Mouse (Mus musculus): ENCODE data around the gene Ndufa5. TPM values are rescaled to one million over a fixed set of nuclear protein-coding genes. Genes with fewer than 3 reads are reported as not detected.

Gene Ndufa5
- polyA plus RNA-seq, 1 experiment from 2014 or later = 369 TPM

GRCm38 (mm10) chr6:24555488-24555887 is 27.7 kb upstream of the Ndufa5 start:
- Histone ChIP-seq H3K36me3 (ENCODE audit: control insufficient read depth, insufficient read depth, low read length) (no peaks in the 10 kb centered on the region), H3K4me1 (replicated peaks; ENCODE audit: control insufficient read depth, insufficient read depth, low read length) (0 out of 2 replicates have a peak, but pooled peaks cover 4% of the 10 kb centered on the region), H3K27me3 (replicated peaks; ENCODE audit: control insufficient read depth, insufficient read depth, low read length) (no peaks in the 10 kb centered on the region), H3K4me2 (ENCODE audit: low read length) (no peak overlapping the region), H3K27ac (ENCODE audit: low read depth) (no peak overlapping the region), H3K9me3 (ENCODE audit: control insufficient read depth, low read length) (no peaks in the 10 kb centered on the region), H3K4me3 (ENCODE audit: low read depth, low read length) (no peak overlapping the region), H3K9ac (ENCODE audit: low read length) (no peak overlapping the region)
- ATAC-seq (replicated peaks; ENCODE audit: low FRiP score, low TSS enrichment, low read depth) (no peak), DNase-seq (ENCODE audit: low spot score) (no peak)
- WGBS = 79% methylated on average over 2 of the region's 2 CpGs

- no peak overlapping the region for H3K27ac ChIP-seq (ENCODE audit: low read depth)
- no peak for DNase-seq (ENCODE audit: low spot score)
- 0 out of 2 replicates have a peak, but pooled peaks cover 4% of the 10 kb centered on the region for H3K4me1 ChIP-seq (replicated peaks; ENCODE audit: control insufficient read depth, insufficient read depth, low read length)
- ATAC-seq (replicated peaks; ENCODE audit: low FRiP score, low TSS enrichment, low read depth) = no peak
- 53% methylated on average over 11 of the region's 11 CpGs for WGBS
- H3K36me3 ChIP-seq (ENCODE audit: control insufficient read depth, insufficient read depth, low read length) = no peaks in the 10 kb centered on the region
- H3K4me3 ChIP-seq (ENCODE audit: low read depth, low read length) = no peak overlapping the region
- H3K27me3 ChIP-seq (replicated peaks; ENCODE audit: control insufficient read depth, insufficient read depth, low read length) = no peaks in the 10 kb centered on the region
- H3K4me2 ChIP-seq (ENCODE audit: low read length) = no peak overlapping the region
- no peak overlapping the region for H3K9ac ChIP-seq (ENCODE audit: low read length)
- H3K9me3 ChIP-seq (ENCODE audit: control insufficient read depth, low read length) = no peaks in the 10 kb centered on the region
These were observed 26.7 kb upstream of the Ndufa5 start for GRCm38 (mm10) chr6:24554427-24555086.

- H3K9ac ChIP-seq (ENCODE audit: low read length) = no peak overlapping the region
- H3K36me3 ChIP-seq (ENCODE audit: control insufficient read depth, insufficient read depth, low read length) = no peaks in the 10 kb centered on the region
- 0 out of 2 replicates have a peak, but pooled peaks cover 4% of the 10 kb centered on the region for H3K4me1 ChIP-seq (replicated peaks; ENCODE audit: control insufficient read depth, insufficient read depth, low read length)
- ATAC-seq (replicated peaks; ENCODE audit: low FRiP score, low TSS enrichment, low read depth) = no peak
- WGBS = 41% methylated on average over 7 of the region's 7 CpGs
- H3K4me2 ChIP-seq (ENCODE audit: low read length) = no peak overlapping the region
- H3K4me3 ChIP-seq (ENCODE audit: low read depth, low read length) = no peak overlapping the region
- DNase-seq (ENCODE audit: low spot score) = no peak
- no peaks in the 10 kb centered on the region for H3K27me3 ChIP-seq (replicated peaks; ENCODE audit: control insufficient read depth, insufficient read depth, low read length)
- H3K27ac ChIP-seq (ENCODE audit: low read depth) = no peak overlapping the region
- no peaks in the 10 kb centered on the region for H3K9me3 ChIP-seq (ENCODE audit: control insufficient read depth, low read length)
These were observed 24.2 kb upstream of the Ndufa5 start for GRCm38 (mm10) chr6:24552046-24552445.

GRCm38 (mm10) chr6:24549801-24550200 is 22.0 kb upstream of the Ndufa5 start:
- 80% methylated on average over 2 of the region's 2 CpGs for WGBS
- H3K27me3 ChIP-seq (replicated peaks; ENCODE audit: control insufficient read depth, insufficient read depth, low read length) = no peaks in the 10 kb centered on the region
- H3K4me2 ChIP-seq (ENCODE audit: low read length) = no peak overlapping the region
- no peak overlapping the region for H3K4me3 ChIP-seq (ENCODE audit: low read depth, low read length)
- H3K36me3 ChIP-seq (ENCODE audit: control insufficient read depth, insufficient read depth, low read length) = no peaks in the 10 kb centered on the region
- H3K4me1 ChIP-seq (replicated peaks; ENCODE audit: control insufficient read depth, insufficient read depth, low read length) = 0 out of 2 replicates have a peak, but pooled peaks cover 4% of the 10 kb centered on the region
- no peak overlapping the region for H3K9ac ChIP-seq (ENCODE audit: low read length)
- DNase-seq (ENCODE audit: low spot score) (no peak), ATAC-seq (replicated peaks; ENCODE audit: low FRiP score, low TSS enrichment, low read depth) (no peak)
- no peaks in the 10 kb centered on the region for H3K9me3 ChIP-seq (ENCODE audit: control insufficient read depth, low read length)
- H3K27ac ChIP-seq (ENCODE audit: low read depth) = no peak overlapping the region

DNA sequence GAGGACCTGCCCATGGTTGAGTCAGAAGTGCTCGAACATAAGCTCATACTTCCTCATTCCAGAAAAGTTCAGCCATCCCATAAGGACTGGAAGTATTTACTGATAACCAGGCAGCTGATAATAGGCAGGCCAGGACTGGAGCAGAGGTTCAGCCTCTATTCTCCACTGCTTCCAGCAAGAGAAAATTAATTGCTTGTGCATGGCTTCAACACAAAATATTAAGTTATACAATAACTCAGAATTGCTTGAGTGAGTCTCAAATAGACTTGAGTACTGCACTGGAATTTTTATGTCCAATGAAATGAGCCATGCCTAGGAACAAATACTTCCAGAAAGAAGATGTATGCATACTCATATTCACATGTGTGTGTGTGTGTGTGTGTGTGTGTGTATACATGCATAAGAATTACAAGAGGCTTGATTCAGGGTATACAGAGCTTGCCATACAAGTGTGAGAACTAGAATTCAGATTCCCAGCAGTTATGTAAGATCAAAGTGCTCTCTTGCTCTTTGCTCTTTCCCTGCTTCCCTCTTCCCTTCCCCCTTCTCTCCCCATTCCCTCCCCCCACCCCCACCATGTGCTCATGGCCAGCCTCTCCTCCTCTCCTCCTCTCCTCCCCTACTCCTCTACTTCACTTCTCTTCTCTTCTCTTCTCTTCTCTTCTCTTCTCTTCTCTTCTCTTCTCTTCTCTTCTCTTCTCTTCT is 19.1 kb upstream of the Ndufa5 start:
- H3K36me3 ChIP-seq (ENCODE audit: control insufficient read depth, insufficient read depth, low read length) = no peaks in the 10 kb centered on the region
- ATAC-seq (replicated peaks; ENCODE audit: low FRiP score, low TSS enrichment, low read depth) (no peak), DNase-seq (ENCODE audit: low spot score) (no peak)
- H3K9me3 ChIP-seq (ENCODE audit: control insufficient read depth, low read length) = no peaks in the 10 kb centered on the region
- H3K4me2 ChIP-seq (ENCODE audit: low read length) = no peak overlapping the region
- no peaks in the 10 kb centered on the region for H3K27me3 ChIP-seq (replicated peaks; ENCODE audit: control insufficient read depth, insufficient read depth, low read length)
- H3K9ac ChIP-seq (ENCODE audit: low read length) = no peak overlapping the region
- no peak overlapping the region for H3K27ac ChIP-seq (ENCODE audit: low read depth)
- H3K4me1 ChIP-seq (replicated peaks; ENCODE audit: control insufficient read depth, insufficient read depth, low read length) = no peaks in the 10 kb centered on the region
- H3K4me3 ChIP-seq (ENCODE audit: low read depth, low read length) = no peak overlapping the region
- 44% methylated on average over 1 of the region's 1 CpGs for WGBS

GRCm38 (mm10) chr6:24543119-24543591 is 15.3 kb upstream of the Ndufa5 start:
- no peaks in the 10 kb centered on the region for H3K36me3 ChIP-seq (ENCODE audit: control insufficient read depth, insufficient read depth, low read length)
- no peak for ATAC-seq (replicated peaks; ENCODE audit: low FRiP score, low TSS enrichment, low read depth)
- H3K4me2 ChIP-seq (ENCODE audit: low read length) = no peak overlapping the region
- H3K27ac ChIP-seq (ENCODE audit: low read depth) = no peak overlapping the region
- no peaks in the 10 kb centered on the region for H3K27me3 ChIP-seq (replicated peaks; ENCODE audit: control insufficient read depth, insufficient read depth, low read length)
- WGBS = 76% methylated on average over 6 of the region's 6 CpGs
- DNase-seq (ENCODE audit: low spot score) = no peak
- H3K4me3 ChIP-seq (ENCODE audit: low read depth, low read length) = no peak overlapping the region
- H3K9me3 ChIP-seq (ENCODE audit: control insufficient read depth, low read length) = no peaks in the 10 kb centered on the region
- no peak overlapping the region for H3K9ac ChIP-seq (ENCODE audit: low read length)
- no peaks in the 10 kb centered on the region for H3K4me1 ChIP-seq (replicated peaks; ENCODE audit: control insufficient read depth, insufficient read depth, low read length)

- Histone ChIP-seq H3K36me3 (ENCODE audit: control insufficient read depth, insufficient read depth, low read length) (no peaks in the 10 kb centered on the region), H3K27me3 (replicated peaks; ENCODE audit: control insufficient read depth, insufficient read depth, low read length) (no peaks in the 10 kb centered on the region), H3K4me2 (ENCODE audit: low read length) (no peak overlapping the region), H3K4me3 (ENCODE audit: low read depth, low read length) (no peak overlapping the region), H3K4me1 (replicated peaks; ENCODE audit: control insufficient read depth, insufficient read depth, low read length) (no peaks in the 10 kb centered on the region), H3K9ac (ENCODE audit: low read length) (no peak overlapping the region), H3K9me3 (ENCODE audit: control insufficient read depth, low read length) (no peaks in the 10 kb centered on the region), H3K27ac (ENCODE audit: low read depth) (no peak overlapping the region)
- DNase-seq (ENCODE audit: low spot score) (no peak), ATAC-seq (replicated peaks; ENCODE audit: low FRiP score, low TSS enrichment, low read depth) (no peak)
These were observed 14.6 kb upstream of the Ndufa5 start for GRCm38 (mm10) chr6:24542393-24542792.

GRCm38 (mm10) chr6:24540106-24540505 is 12.3 kb upstream of the Ndufa5 start:
- no peak overlapping the region for H3K9ac ChIP-seq (ENCODE audit: low read length)
- no peak for DNase-seq (ENCODE audit: low spot score)
- H3K27ac ChIP-seq (ENCODE audit: low read depth) = no peak overlapping the region
- no peak for ATAC-seq (replicated peaks; ENCODE audit: low FRiP score, low TSS enrichment, low read depth)
- H3K36me3 ChIP-seq (ENCODE audit: control insufficient read depth, insufficient read depth, low read length) = no peaks in the 10 kb centered on the region
- no peaks in the 10 kb centered on the region for H3K4me1 ChIP-seq (replicated peaks; ENCODE audit: control insufficient read depth, insufficient read depth, low read length)
- WGBS = 73% methylated on average over 4 of the region's 4 CpGs
- no peaks in the 10 kb centered on the region for H3K27me3 ChIP-seq (replicated peaks; ENCODE audit: control insufficient read depth, insufficient read depth, low read length)
- H3K9me3 ChIP-seq (ENCODE audit: control insufficient read depth, low read length) = no peaks in the 10 kb centered on the region
- H3K4me2 ChIP-seq (ENCODE audit: low read length) = no peak overlapping the region
- H3K4me3 ChIP-seq (ENCODE audit: low read depth, low read length) = no peak overlapping the region

DNA sequence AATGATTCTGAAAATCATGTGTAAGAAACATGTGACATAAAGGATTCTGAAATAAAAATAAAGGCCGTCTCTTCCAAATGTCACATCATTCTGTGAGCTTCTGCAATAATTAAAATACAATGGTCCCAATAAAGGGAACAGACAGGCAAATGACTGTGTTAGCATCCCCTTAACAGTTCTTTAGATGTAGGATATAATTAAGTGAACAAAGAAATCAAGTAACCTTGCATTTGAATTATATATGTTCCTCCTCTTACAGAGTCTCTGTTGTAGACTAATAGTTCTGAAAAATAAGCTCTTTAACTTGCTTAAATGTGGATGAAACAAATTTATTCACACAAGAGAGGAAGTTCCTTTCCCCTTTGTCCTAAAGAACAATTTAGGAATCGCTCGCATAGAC is 10.6 kb upstream of the Ndufa5 start:
- H3K9ac ChIP-seq (ENCODE audit: low read length) = no peak overlapping the region
- WGBS = 86% methylated on average over 3 of the region's 3 CpGs
- no peak overlapping the region for H3K4me2 ChIP-seq (ENCODE audit: low read length)
- H3K4me1 ChIP-seq (replicated peaks; ENCODE audit: control insufficient read depth, insufficient read depth, low read length) = no peaks in the 10 kb centered on the region
- H3K9me3 ChIP-seq (ENCODE audit: control insufficient read depth, low read length) = no peaks in the 10 kb centered on the region
- H3K4me3 ChIP-seq (ENCODE audit: low read depth, low read length) = no peak overlapping the region
- ATAC-seq (replicated peaks; ENCODE audit: low FRiP score, low TSS enrichment, low read depth) (no peak), DNase-seq (ENCODE audit: low spot score) (no peak)
- H3K27ac ChIP-seq (ENCODE audit: low read depth) = no peak overlapping the region
- H3K27me3 ChIP-seq (replicated peaks; ENCODE audit: control insufficient read depth, insufficient read depth, low read length) = no peaks in the 10 kb centered on the region
- H3K36me3 ChIP-seq (ENCODE audit: control insufficient read depth, insufficient read depth, low read length) = no peaks in the 10 kb centered on the region

All from intestine, embryonic 14.5 days (tissue).